Mouse (Mus musculus) effector memory CD4-positive, alpha-beta T cell, adult 5 months (primary cell): ENCODE results near the gene Imp4. TPM values are rescaled to one million over a fixed set of nuclear protein-coding genes. Genes with fewer than 3 reads are reported as not detected.

ENCODE experiments used
- polyA plus RNA-seq: library from polyadenylated mRNA; unstranded; fragments of 100-300 nt; shearing (Covaris generic); gene quantifications from one replicate; pipeline ENCODE4 v1.2.1, GENCODE M21; 2017

The Imp4 gene
- polyA plus RNA-seq = 129 TPM

GRCm38 (mm10) chr1:34439215-34439960 is at the start of gene Imp4, which contains the start of gene Ccdc115:
Imp4 (plus strand) TSS chr1:34439851.
Ccdc115 (minus strand) TSS chr1:34439672.

DNA sequence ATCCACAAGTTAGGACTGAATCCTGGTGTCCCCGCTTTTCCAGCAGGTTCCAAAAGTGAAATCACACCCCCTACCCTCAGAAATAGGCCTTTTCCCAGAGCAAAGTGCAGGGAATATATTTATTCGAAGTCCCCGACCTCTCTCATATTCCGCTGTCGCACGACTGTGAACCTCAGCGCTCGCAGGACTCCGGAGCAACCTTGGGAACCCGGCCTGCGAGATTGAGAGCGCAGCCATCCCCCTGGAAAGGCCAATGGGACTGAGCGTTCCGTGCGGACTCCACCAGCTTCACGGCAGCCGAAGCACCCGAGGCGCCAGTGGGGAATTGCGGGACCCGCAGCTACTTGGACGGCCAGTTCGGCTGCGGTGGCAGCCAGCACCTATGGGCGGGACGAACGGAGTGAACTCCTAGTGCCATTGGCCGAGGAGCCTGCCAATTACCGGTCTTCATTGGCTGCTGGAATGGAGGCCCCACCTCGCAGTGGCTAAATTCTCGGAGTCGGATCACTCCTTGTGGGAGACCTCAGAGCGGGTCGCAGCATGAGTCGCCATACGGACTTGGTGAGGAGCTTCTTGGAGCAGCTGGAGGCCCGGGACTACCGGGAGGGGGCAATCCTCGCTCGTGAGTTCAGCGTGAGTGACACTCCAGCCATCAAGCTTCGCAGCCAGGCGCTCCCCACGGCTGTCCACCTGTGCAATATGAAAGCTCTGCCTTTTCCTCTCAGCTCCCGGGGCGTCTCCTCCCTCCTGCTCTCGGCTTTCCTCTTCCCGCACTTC is 19.8 kb downstream of the Imp4 start, which contains the start of gene Ptpn18:
Ptpn18 (plus strand) TSS at position 479 of the 777 bp plus-strand sequence.

Other genes with a start within 250 kb of the Imp4 start
- gene Ccdc115, start 179 bp upstream of the Imp4 start, polyA plus RNA-seq = 30.7 TPM
- gene Ptpn18, start 19.9 kb downstream of the Imp4 start, polyA plus RNA-seq = 194 TPM
- gene Prss39, start 58.6 kb downstream of the Imp4 start, polyA plus RNA-seq = not detected
- gene Cfc1, start 95.8 kb downstream of the Imp4 start, polyA plus RNA-seq = not detected
- not detected for gene Prss40, start 121.1 kb downstream of the Imp4 start, polyA plus RNA-seq
- gene Amer3, start 139.8 kb downstream of the Imp4 start, polyA plus RNA-seq = not detected